Mouse (Mus musculus): Measurements from ENCODE around the gene Sumo1. TPM values are rescaled to one million over a fixed set of nuclear protein-coding genes. Genes with fewer than 3 reads are reported as not detected.
"Not testable (repeated sequence)": the region's sequence is repeated elsewhere in the genome, so short reads cannot be mapped to it uniquely, and the experiment has no call there.

The Sumo1 gene
- polyA plus RNA-seq, 1 experiment from 2014 or later: 199 TPM

DNA sequence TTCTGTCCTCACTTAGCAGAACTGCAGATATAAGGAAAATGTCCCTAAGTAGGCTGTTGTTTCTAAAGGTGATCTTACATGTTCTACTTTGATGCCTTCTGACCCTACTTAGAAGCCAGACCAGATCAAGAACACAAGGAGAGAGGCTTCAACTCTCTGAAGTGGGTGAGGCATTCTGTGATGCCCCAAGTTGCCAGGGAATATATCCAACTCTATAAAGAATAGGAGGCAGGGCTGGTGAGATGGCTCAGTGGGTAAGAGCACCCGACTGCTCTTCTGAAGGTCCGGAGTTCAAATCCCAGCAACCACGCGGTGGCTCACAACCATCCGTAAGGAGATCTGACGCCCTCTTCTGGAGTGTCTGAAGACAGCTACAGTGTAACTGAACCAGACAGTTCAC lies 40.3 kb downstream of the Sumo1 start:
- WGBS (ENCODE audit: insufficient replicate concordance): 88% methylated on average over 6 of the region's 6 CpGs
- peaks cover 30% of the 10 kb centered on the region for H3K4me1 ChIP-seq
- not testable (repeated sequence) for H3K4me3 ChIP-seq; H3K36me3 ChIP-seq; H3K27ac ChIP-seq; H3K9ac ChIP-seq; ATAC-seq; H3K9me3 ChIP-seq (replicated peaks); H3K4me2 ChIP-seq; H3K27me3 ChIP-seq (replicated peaks)

DNA sequence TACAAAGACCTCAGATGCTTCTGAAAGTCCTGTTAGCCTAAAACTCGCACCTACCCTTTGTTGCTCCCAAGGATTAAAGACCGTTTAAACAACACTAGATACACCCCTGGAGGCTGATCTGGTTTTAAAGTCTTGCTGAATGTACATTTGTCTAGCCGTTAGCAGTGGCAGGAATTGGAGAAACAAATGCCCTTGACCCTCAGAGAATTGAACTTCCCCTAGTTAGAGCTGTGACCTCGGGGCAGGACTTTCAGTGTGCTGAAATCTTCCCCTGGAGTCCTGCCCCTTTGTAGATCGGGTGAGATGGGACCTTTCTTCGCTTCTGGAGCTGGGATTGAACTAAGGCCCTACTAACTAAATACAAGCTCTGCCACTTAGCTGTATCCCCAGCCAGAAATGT lies 41.4 kb downstream of the Sumo1 start:
- H3K27ac ChIP-seq: no peak overlapping the region
- peaks cover 35% of the 10 kb centered on the region for H3K4me1 ChIP-seq
- no peaks in the 10 kb centered on the region for H3K27me3 ChIP-seq (replicated peaks)
- WGBS (ENCODE audit: insufficient replicate concordance): 48% methylated on average over 6 of the region's 6 CpGs
- no peak overlapping the region for H3K4me2 ChIP-seq
- no peaks in the 10 kb centered on the region for H3K9me3 ChIP-seq (replicated peaks)
- H3K36me3 ChIP-seq: no peaks in the 10 kb centered on the region
- no peak overlapping the region for H3K9ac ChIP-seq
- ATAC-seq: no peak
- no peak overlapping the region for H3K4me3 ChIP-seq

DNA sequence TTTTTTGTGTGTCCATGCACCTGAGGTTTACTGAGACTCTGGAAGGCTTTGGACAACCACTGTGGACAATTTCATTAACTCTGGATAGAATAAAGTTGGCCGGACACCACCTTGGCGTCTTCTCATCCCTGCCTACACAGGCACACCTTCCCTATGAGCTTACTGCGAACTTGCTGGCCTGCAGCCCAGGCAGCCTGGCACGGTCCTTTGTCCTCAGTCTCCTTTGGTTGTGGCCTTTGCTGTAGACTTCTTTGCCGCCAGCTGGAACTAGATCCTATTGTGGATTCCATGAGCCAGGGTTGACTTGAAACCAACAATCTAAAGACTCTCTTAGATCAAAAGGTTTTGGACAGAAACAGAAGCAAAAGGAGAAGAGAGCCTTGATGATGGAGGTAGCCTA lies 45.2 kb downstream of the Sumo1 start:
- Histone ChIP-seq H3K9ac (no peak overlapping the region), H3K4me2 (no peak overlapping the region), H3K4me3 (no peak overlapping the region), H3K27ac (no peak overlapping the region), H3K27me3 (replicated peaks) (no peaks in the 10 kb centered on the region), H3K9me3 (replicated peaks) (no peaks in the 10 kb centered on the region), H3K4me1 (peaks cover 8% of the 10 kb centered on the region; the same call in 1 of the 2 replicates), H3K36me3 (no peaks in the 10 kb centered on the region)
- 71% methylated on average over 5 of the region's 5 CpGs for WGBS (ENCODE audit: insufficient replicate concordance)
- ATAC-seq: no peak

DNA sequence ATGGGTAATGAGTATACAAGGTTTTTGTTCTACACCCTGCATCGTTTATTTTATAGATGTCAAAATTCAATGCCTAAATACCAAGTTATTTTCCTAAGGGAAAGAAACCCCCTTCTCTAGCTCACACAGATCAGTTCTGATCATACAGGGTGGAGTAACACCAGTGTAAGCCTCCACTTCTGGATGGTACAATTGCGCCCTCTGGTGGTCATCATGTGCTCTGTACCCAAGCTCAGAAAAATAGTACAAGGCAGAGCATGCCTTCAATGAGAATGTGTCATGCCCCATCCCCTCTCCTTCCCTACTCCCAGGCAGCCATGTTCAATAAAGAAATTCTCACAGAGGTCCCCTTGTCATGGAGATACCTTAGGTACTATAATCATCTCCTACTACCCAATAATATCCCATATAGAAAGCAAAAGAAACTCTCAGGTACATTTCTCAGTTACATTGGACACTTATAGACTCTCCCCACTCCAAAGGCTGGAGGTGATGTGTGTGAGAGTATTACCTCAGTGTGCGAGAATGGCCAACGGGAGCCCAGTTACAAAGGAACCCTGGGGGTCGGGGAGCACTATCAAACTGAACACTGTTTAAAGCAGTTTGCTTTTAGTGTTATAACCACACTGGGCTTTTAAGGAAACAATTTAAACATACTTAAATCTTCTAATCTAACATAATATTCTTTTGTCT lies 47.2 kb downstream of the Sumo1 start:
- ATAC-seq: peak; percentile 77
- Histone ChIP-seq H3K9me3 (replicated peaks) (no peaks in the 10 kb centered on the region), H3K9ac (no peak overlapping the region), H3K27ac (no peak overlapping the region), H3K27me3 (replicated peaks) (no peaks in the 10 kb centered on the region), H3K36me3 (no peaks in the 10 kb centered on the region), H3K4me1 (peaks cover 8% of the 10 kb centered on the region; the same call in 1 of the 2 replicates), H3K4me2 (no peak overlapping the region), H3K4me3 (no peak overlapping the region)
- 24% methylated on average over 5 of the region's 5 CpGs for WGBS (ENCODE audit: insufficient replicate concordance)

DNA sequence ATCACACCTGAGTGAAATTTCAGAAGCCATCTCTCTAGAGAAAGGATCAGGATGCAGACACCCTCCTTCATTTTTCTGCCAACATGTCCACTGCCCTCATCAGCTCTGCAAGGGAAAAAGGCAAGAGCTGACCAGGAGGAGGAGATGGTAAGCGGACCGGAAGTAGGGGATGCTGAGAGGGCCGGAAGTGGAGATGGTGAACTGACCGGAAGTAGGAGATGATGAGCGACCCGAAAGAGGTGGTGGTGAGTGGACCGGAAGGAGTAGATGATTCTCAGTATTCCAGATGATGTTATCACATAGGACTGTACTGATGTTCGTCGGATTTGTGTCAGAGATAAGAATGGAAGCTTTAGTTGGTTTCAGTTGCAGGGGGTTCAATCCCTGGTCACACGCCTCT lies 51.4 kb downstream of the Sumo1 start:
- Histone ChIP-seq H3K27me3 (replicated peaks) (no peaks in the 10 kb centered on the region), H3K9me3 (replicated peaks) (no peaks in the 10 kb centered on the region), H3K27ac (no peak overlapping the region), H3K4me2 (no peak overlapping the region), H3K4me1 (no peaks in the 10 kb centered on the region), H3K9ac (no peak overlapping the region), H3K4me3 (no peak overlapping the region), H3K36me3 (no peaks in the 10 kb centered on the region)
- WGBS (ENCODE audit: insufficient replicate concordance): 72% methylated on average over 10 of the region's 10 CpGs
- no peak for ATAC-seq

DNA sequence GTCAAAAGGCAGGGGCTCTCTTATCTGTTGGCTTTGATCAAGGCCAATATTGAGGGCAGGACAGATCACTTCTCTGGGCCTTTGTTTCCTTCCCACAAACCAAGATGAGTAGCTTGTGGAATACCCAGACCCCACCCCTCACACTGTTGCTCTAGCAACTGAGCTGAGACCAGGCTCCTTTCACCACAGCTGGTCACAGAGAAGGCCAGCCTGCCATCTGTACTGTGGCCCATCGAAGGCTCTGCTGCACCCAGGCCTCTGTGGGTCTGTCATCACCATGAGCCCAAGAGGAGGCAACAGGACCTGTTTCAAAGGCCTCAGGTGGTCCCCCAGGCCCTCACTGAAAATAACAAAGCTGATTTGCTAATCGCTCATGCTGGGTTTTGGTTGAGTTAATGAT lies 55.6 kb downstream of the Sumo1 start:
- H3K27me3 ChIP-seq (replicated peaks): no peaks in the 10 kb centered on the region
- H3K36me3 ChIP-seq: no peaks in the 10 kb centered on the region
- no peak overlapping the region for H3K9ac ChIP-seq
- no peak for ATAC-seq
- no peak overlapping the region for H3K4me2 ChIP-seq
- 72% methylated on average over 2 of the region's 2 CpGs for WGBS (ENCODE audit: insufficient replicate concordance)
- no peaks in the 10 kb centered on the region for H3K9me3 ChIP-seq (replicated peaks)
- no peak overlapping the region for H3K27ac ChIP-seq
- no peaks in the 10 kb centered on the region for H3K4me1 ChIP-seq
- no peak overlapping the region for H3K4me3 ChIP-seq

DNA sequence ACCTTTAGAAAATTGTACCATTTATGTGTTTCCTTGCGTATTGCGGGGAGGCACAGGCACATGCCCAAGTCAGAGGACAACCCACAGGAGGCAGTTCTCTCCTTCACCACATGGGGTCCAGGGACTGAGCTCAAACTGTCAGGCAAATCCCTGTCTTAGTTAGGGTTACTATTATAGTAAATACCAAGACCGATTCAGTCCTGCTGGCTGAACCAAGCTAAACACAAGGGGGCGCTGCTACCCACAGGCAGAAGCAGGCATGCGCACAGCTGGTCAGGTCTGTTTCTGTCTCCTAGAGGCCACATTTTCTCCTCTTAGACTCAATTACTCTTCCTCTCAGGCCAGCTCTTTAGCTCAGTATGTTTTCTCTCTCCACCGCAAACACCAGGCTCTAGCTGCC lies 56.8 kb downstream of the Sumo1 start:
- Histone ChIP-seq H3K27ac (no peak overlapping the region), H3K36me3 (no peaks in the 10 kb centered on the region), H3K4me3 (no peak overlapping the region), H3K4me2 (no peak overlapping the region), H3K4me1 (no peaks in the 10 kb centered on the region), H3K27me3 (replicated peaks) (no peaks in the 10 kb centered on the region), H3K9ac (no peak overlapping the region), H3K9me3 (replicated peaks) (no peaks in the 10 kb centered on the region)
- WGBS (ENCODE audit: insufficient replicate concordance): 39% methylated on average over 6 of the region's 6 CpGs
- no peak; the same call in 1 of the 2 replicates for ATAC-seq

DNA sequence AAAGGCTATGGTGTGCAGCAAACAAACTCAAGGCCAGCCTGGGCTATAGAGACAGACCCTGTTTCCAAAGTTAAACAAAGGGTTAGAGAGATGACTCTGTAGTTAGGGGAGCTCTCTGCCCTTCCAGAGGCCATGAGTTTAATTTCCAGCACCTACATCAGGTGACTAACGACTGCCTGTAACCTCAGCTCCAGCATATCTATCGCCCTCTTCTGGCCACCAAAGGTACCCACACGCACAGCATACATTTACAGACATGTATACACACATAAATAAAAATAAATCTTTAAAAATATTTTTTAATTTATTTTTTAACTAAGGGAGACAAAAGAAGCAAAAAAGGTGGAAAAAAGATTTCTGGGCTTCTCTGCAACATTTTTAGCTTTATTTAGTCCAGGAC lies 59.7 kb downstream of the Sumo1 start:
- Histone ChIP-seq H3K4me2 (no peak overlapping the region), H3K9me3 (replicated peaks) (no peaks in the 10 kb centered on the region), H3K27me3 (replicated peaks) (no peaks in the 10 kb centered on the region), H3K27ac (no peak overlapping the region), H3K4me3 (no peak overlapping the region), H3K4me1 (no peaks in the 10 kb centered on the region), H3K9ac (no peak overlapping the region), H3K36me3 (no peaks in the 10 kb centered on the region)
- 81% methylated on average over 3 of the region's 3 CpGs for WGBS (ENCODE audit: insufficient replicate concordance)
- no peak for ATAC-seq

DNA sequence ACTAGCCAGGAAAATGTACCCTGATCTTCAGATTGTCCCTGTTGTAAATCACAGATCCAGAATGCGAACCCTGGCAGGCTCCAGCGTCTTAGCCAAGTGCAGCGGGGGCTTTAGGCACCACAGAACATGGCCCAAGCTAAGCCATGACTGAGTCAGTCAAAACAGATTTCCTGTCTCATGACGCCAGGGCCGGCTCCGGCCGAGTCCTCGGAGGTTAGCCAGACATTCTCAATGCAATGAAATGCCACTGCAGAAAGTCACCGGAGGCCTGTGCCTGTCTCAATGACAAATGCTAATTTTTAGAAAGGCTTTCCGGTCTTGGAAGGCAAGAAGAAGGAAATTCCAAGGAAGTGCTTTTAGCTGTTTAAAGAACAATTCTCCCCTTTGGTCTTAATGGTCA lies 60.7 kb downstream of the Sumo1 start:
- Histone ChIP-seq H3K27me3 (replicated peaks) (no peaks in the 10 kb centered on the region), H3K4me2 (no peak overlapping the region), H3K9ac (no peak overlapping the region), H3K4me3 (no peak overlapping the region), H3K36me3 (no peaks in the 10 kb centered on the region), H3K4me1 (no peaks in the 10 kb centered on the region), H3K27ac (no peak overlapping the region), H3K9me3 (replicated peaks) (no peaks in the 10 kb centered on the region)
- 74% methylated on average over 10 of the region's 10 CpGs for WGBS (ENCODE audit: insufficient replicate concordance)
- no peak for ATAC-seq

DNA sequence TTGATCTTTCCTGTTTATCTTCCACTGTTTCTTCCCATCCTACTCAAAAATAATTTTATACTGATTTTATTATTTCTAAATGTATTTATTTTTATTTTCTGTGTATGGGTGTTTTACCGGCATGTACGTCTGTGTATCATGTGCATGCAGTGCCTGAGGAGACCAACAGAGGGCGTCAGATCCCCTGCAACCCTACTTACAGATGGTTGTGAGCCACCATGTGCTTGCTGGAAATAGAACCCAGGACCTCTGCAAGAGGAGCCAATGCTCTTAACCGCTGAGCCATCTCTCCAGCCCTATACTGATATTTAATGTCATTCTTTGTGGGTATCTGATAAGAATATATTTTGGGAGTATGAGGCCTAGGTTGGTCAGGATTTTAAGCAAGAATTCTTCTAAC lies 61.2 kb downstream of the Sumo1 start:
- no peak for ATAC-seq
- no peaks in the 10 kb centered on the region for H3K4me1 ChIP-seq
- no peak overlapping the region for H3K4me2 ChIP-seq
- no peaks in the 10 kb centered on the region for H3K27me3 ChIP-seq (replicated peaks)
- no peak overlapping the region for H3K4me3 ChIP-seq
- no peaks in the 10 kb centered on the region for H3K9me3 ChIP-seq (replicated peaks)
- H3K9ac ChIP-seq: no peak overlapping the region
- H3K27ac ChIP-seq: no peak overlapping the region
- WGBS (ENCODE audit: insufficient replicate concordance): 77% methylated on average over 4 of the region's 4 CpGs
- H3K36me3 ChIP-seq: no peaks in the 10 kb centered on the region

DNA sequence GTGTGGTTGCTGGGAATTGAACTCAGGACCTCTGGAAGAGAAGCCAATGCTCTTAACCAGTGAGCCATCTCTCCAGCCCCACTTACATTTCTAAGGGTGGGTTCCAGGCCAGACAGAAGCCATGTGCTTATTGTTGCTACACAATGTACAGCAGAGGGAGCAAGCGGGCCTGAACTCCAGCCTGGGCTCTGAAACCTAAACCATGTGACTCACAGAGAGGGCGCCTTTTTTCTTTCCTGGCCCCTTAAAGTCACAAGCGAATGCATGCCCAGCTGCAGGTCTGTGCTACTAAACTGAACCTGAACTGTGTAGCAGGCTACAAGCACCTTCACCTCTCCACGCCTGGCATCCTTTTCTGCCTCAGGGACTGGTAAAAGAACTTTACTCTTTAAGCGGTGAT lies 61.7 kb downstream of the Sumo1 start:
- Histone ChIP-seq H3K9me3 (replicated peaks) (no peaks in the 10 kb centered on the region), H3K4me2 (no peak overlapping the region), H3K9ac (no peak overlapping the region), H3K4me3 (no peak overlapping the region), H3K4me1 (0 out of 2 replicates have a peak, but pooled peaks cover under 1% of the 10 kb centered on the region), H3K27ac (no peak overlapping the region), H3K27me3 (replicated peaks) (no peaks in the 10 kb centered on the region), H3K36me3 (no peaks in the 10 kb centered on the region)
- WGBS (ENCODE audit: insufficient replicate concordance): 66% methylated on average over 5 of the region's 5 CpGs
- no peak for ATAC-seq

DNA sequence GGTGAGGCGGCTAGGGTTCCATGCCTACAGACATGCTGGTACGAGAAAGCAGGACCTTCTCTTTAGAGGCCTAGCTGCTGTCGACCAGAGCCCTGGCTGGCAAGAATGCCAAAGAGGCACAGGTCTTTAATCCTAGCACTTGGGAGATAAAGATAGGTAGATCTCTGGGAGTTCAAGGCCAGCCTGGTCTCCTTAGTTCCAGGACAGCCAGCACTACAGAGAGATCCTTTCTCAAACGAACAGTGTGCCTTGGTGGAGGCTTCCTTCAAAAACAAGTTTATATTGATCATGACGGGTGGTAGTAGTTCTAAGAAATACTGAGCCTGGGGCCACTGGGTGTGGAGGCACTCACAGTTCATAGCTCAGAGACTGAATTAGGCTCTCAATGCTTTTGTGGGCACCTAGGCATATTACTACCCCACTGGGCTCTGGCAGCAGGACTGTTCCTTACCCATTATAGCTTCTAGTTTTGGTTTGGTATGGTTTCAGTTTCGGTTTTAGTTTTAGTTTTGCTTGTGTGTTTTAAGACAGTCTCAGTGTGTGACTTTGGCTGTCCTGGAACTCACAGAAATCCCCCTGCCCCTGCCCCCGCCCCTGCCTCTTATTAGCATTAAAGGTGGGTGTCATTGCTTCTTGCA lies 62.4 kb downstream of the Sumo1 start:
- no peak overlapping the region for H3K4me3 ChIP-seq
- no peaks in the 10 kb centered on the region for H3K9me3 ChIP-seq (replicated peaks)
- no peaks in the 10 kb centered on the region for H3K36me3 ChIP-seq
- no peaks in the 10 kb centered on the region for H3K27me3 ChIP-seq (replicated peaks)
- H3K4me1 ChIP-seq: 0 out of 2 replicates have a peak, but pooled peaks cover 3% of the 10 kb centered on the region
- whole genome bisulfite sequencing (ENCODE audit: insufficient replicate concordance): 68% methylated on average over 7 of the region's 7 CpGs
- H3K9ac ChIP-seq: no peak overlapping the region
- no peak for ATAC-seq
- H3K4me2 ChIP-seq: no peak overlapping the region
- H3K27ac ChIP-seq: no peak overlapping the region

All from liver, embryonic 12.5 days (tissue).